Mouse (Mus musculus): ENCODE measurements around the gene Smad3. TPM values are rescaled to one million over a fixed set of nuclear protein-coding genes. Genes with fewer than 3 reads are reported as not detected.

Smad3 gene
- polyA plus RNA-seq, 1 experiment, result 30.2 TPM

GRCm38 (mm10) chr9:63741792-63742191, 16.0 kb downstream of the Smad3 start:
- Histone ChIP-seq H3K4me3 (ENCODE audit: extremely low read depth, insufficient read depth, insufficient read length) (no peak overlapping the region), H3K36me3 (ENCODE audit: control insufficient read depth, insufficient read depth, low read length) (no peaks in the 10 kb centered on the region), H3K27me3 (ENCODE audit: control insufficient read depth, insufficient read depth, low read length) (no peaks in the 10 kb centered on the region), H3K27ac (ENCODE audit: insufficient read depth, low read length) (no peak overlapping the region), H3K4me1 (ENCODE audit: control insufficient read depth, insufficient read depth, insufficient read length) (peaks cover 61% of the 10 kb centered on the region; the same call in 1 of the 2 replicates)
- 33% methylated on average over 6 of the region's 6 CpGs for WGBS
- no peak for TF ChIP-seq POLR2A (IDR thresholded peaks at IDR 0.05; ENCODE audit: low read depth, low read length)
- no peak for TF ChIP-seq CTCF (IDR thresholded peaks at IDR 0.05; ENCODE audit: extremely low read depth, insufficient read depth, insufficient read length, insufficient replicate concordance)
- DNase-seq (ENCODE audit: low read depth in 1 of 2, low spot score in 2 of 2), result no peak

GRCm38 (mm10) chr9:63740320-63740841, 17.4 kb downstream of the Smad3 start:
- peak; percentile 42 to 66 for DNase-seq (ENCODE audit: low read depth in 1 of 2, low spot score in 2 of 2)
- Histone ChIP-seq H3K4me1 (ENCODE audit: control insufficient read depth, insufficient read depth, insufficient read length) (peaks cover 74% of the 10 kb centered on the region; the same call in 1 of the 2 replicates), H3K27ac (ENCODE audit: insufficient read depth, low read length) (peak overlapping the region; percentile 35; the same call in 1 of the 2 replicates), H3K36me3 (ENCODE audit: control insufficient read depth, insufficient read depth, low read length) (no peaks in the 10 kb centered on the region), H3K27me3 (ENCODE audit: control insufficient read depth, insufficient read depth, low read length) (no peaks in the 10 kb centered on the region), H3K4me3 (ENCODE audit: extremely low read depth, insufficient read depth, insufficient read length) (no peak overlapping the region)
- 15% methylated on average over 10 of the region's 10 CpGs for WGBS
- TF ChIP-seq CTCF (IDR thresholded peaks at IDR 0.05; ENCODE audit: extremely low read depth, insufficient read depth, insufficient read length, insufficient replicate concordance) (no peak), POLR2A (IDR thresholded peaks at IDR 0.05; ENCODE audit: low read depth, low read length) (no peak)

- Histone ChIP-seq H3K4me3 (ENCODE audit: extremely low read depth, insufficient read depth, insufficient read length) (no peak overlapping the region), H3K27me3 (ENCODE audit: control insufficient read depth, insufficient read depth, low read length) (no peaks in the 10 kb centered on the region), H3K36me3 (ENCODE audit: control insufficient read depth, insufficient read depth, low read length) (no peaks in the 10 kb centered on the region), H3K4me1 (ENCODE audit: control insufficient read depth, insufficient read depth, insufficient read length) (peaks cover 83% of the 10 kb centered on the region; the same call in 1 of the 2 replicates), H3K27ac (ENCODE audit: insufficient read depth, low read length) (peak overlapping the region; percentile 49)
- 9% methylated on average over 11 of the region's 11 CpGs for WGBS
- no peak for TF ChIP-seq POLR2A (IDR thresholded peaks at IDR 0.05; ENCODE audit: low read depth, low read length)
- no peak for TF ChIP-seq CTCF (IDR thresholded peaks at IDR 0.05; ENCODE audit: extremely low read depth, insufficient read depth, insufficient read length, insufficient replicate concordance)
- peak in 1 of 2 experiments; percentile 65 for DNase-seq (ENCODE audit: low read depth in 1 of 2, low spot score in 2 of 2)
Observed at GRCm38 (mm10) chr9:63738830-63739229, 19.0 kb downstream of the Smad3 start.

- 7% methylated on average over 12 of the region's 12 CpGs for WGBS
- DNase-seq (ENCODE audit: low read depth in 1 of 2, low spot score in 2 of 2), result peak; percentile 34 to 57
- TF ChIP-seq POLR2A (IDR thresholded peaks at IDR 0.05; ENCODE audit: low read depth, low read length) (no peak), CTCF (IDR thresholded peaks at IDR 0.05; ENCODE audit: extremely low read depth, insufficient read depth, insufficient read length, insufficient replicate concordance) (no peak)
- peaks cover 82% of the 10 kb centered on the region; the same call in 1 of the 2 replicates for H3K4me1 ChIP-seq (ENCODE audit: control insufficient read depth, insufficient read depth, insufficient read length)
- peak overlapping the region; percentile 78 for H3K27ac ChIP-seq (ENCODE audit: insufficient read depth, low read length)
- no peaks in the 10 kb centered on the region for H3K36me3 ChIP-seq (ENCODE audit: control insufficient read depth, insufficient read depth, low read length)
- no peaks in the 10 kb centered on the region for H3K27me3 ChIP-seq (ENCODE audit: control insufficient read depth, insufficient read depth, low read length)
- H3K4me3 ChIP-seq (ENCODE audit: extremely low read depth, insufficient read depth, insufficient read length), result no peak overlapping the region
Observed at GRCm38 (mm10) chr9:63738086-63738701, 19.6 kb downstream of the Smad3 start.

- Histone ChIP-seq H3K36me3 (ENCODE audit: control insufficient read depth, insufficient read depth, low read length) (no peaks in the 10 kb centered on the region), H3K4me1 (ENCODE audit: control insufficient read depth, insufficient read depth, insufficient read length) (peaks cover 82% of the 10 kb centered on the region; the same call in 1 of the 2 replicates), H3K27me3 (ENCODE audit: control insufficient read depth, insufficient read depth, low read length) (no peaks in the 10 kb centered on the region), H3K4me3 (ENCODE audit: extremely low read depth, insufficient read depth, insufficient read length) (no peak overlapping the region), H3K27ac (ENCODE audit: insufficient read depth, low read length) (peak overlapping the region; percentile 78)
- 7% methylated on average over 9 of the region's 9 CpGs for WGBS
- no peak for TF ChIP-seq CTCF (IDR thresholded peaks at IDR 0.05; ENCODE audit: extremely low read depth, insufficient read depth, insufficient read length, insufficient replicate concordance)
- TF ChIP-seq POLR2A (IDR thresholded peaks at IDR 0.05; ENCODE audit: low read depth, low read length), result no peak
- peak; percentile 68 to 82 for DNase-seq (ENCODE audit: low read depth in 1 of 2, low spot score in 2 of 2)
Observed at GRCm38 (mm10) chr9:63737426-63737931, 20.3 kb downstream of the Smad3 start.

- no peak for DNase-seq (ENCODE audit: low read depth in 1 of 2, low spot score in 2 of 2)
- WGBS, result 54% methylated on average over 8 of the region's 8 CpGs
- no peaks in the 10 kb centered on the region for H3K27me3 ChIP-seq (ENCODE audit: control insufficient read depth, insufficient read depth, low read length)
- TF ChIP-seq CTCF (IDR thresholded peaks at IDR 0.05; ENCODE audit: extremely low read depth, insufficient read depth, insufficient read length, insufficient replicate concordance) (no peak), POLR2A (IDR thresholded peaks at IDR 0.05; ENCODE audit: low read depth, low read length) (no peak)
- no peaks in the 10 kb centered on the region for H3K36me3 ChIP-seq (ENCODE audit: control insufficient read depth, insufficient read depth, low read length)
- peaks cover 63% of the 10 kb centered on the region; the same call in 1 of the 2 replicates for H3K4me1 ChIP-seq (ENCODE audit: control insufficient read depth, insufficient read depth, insufficient read length)
- H3K4me3 ChIP-seq (ENCODE audit: extremely low read depth, insufficient read depth, insufficient read length), result no peak overlapping the region
- no peak overlapping the region for H3K27ac ChIP-seq (ENCODE audit: insufficient read depth, low read length)
Observed at GRCm38 (mm10) chr9:63734261-63734660, 23.5 kb downstream of the Smad3 start.

GRCm38 (mm10) chr9:63732700-63733099, 25.1 kb downstream of the Smad3 start:
- TF ChIP-seq POLR2A (IDR thresholded peaks at IDR 0.05; ENCODE audit: low read depth, low read length), result no peak
- no peaks in the 10 kb centered on the region for H3K27me3 ChIP-seq (ENCODE audit: control insufficient read depth, insufficient read depth, low read length)
- DNase-seq (ENCODE audit: low read depth in 1 of 2, low spot score in 2 of 2), result peak in 1 of 2 experiments; percentile 66
- no peak overlapping the region for H3K4me3 ChIP-seq (ENCODE audit: extremely low read depth, insufficient read depth, insufficient read length)
- H3K4me1 ChIP-seq (ENCODE audit: control insufficient read depth, insufficient read depth, insufficient read length), result peaks cover 50% of the 10 kb centered on the region; the same call in 1 of the 2 replicates
- peak overlapping the region; percentile 51 for H3K27ac ChIP-seq (ENCODE audit: insufficient read depth, low read length)
- no peaks in the 10 kb centered on the region for H3K36me3 ChIP-seq (ENCODE audit: control insufficient read depth, insufficient read depth, low read length)
- WGBS, result 44% methylated on average over 7 of the region's 7 CpGs

Data from spleen, adult 2 months (tissue).